Mouse (Mus musculus) neural tube, embryonic 13.5 days (tissue): ENCODE results near the gene Fam122c. TPM values are rescaled to one million over a fixed set of nuclear protein-coding genes. Genes with fewer than 3 reads are reported as not detected.
A peak's percentile ranks its signal among the peaks of the same experiment; 100 is the strongest.
"Not testable (repeated sequence)": the region's sequence is repeated elsewhere in the genome, so short reads cannot be mapped to it uniquely, and the experiment has no call there.

ENCODE experiments used
- ATAC-seq: fragments of 200-750 bp; cut with Nextera tagmentation; 2 replicates; pipeline ENCODE4 v1.8.0; 2017; ENCODE audit warnings: low read depth, mild to moderate bottlenecking, moderate TSS enrichment, moderate library complexity
- H3K27ac ChIP-seq: fragments of 300-500 bp; sonication (generic); replicated peaks from 2 replicates; pipeline ENCODE4 v1.5.1; 2015; ENCODE audit warnings: moderate library complexity, mild to moderate bottlenecking, inconsistent platforms
- H3K27me3 ChIP-seq: fragments of 300-500 bp; sonication (generic); 2 replicates; pipeline ENCODE4 v1.6.1; 2015; ENCODE audit warnings: mild to moderate bottlenecking, inconsistent platforms
- H3K36me3 ChIP-seq: fragments of 300-500 bp; sonication (generic); 2 replicates; pipeline ENCODE4 v1.6.1; 2015; ENCODE audit warnings: mild to moderate bottlenecking, inconsistent platforms
- H3K4me1 ChIP-seq: fragments of 300-500 bp; sonication (generic); replicated peaks from 2 replicates; pipeline ENCODE4 v1.6.1; 2015; ENCODE audit warnings: inconsistent platforms
- H3K4me2 ChIP-seq: fragments of 300-500 bp; sonication (generic); 2 replicates; pipeline ENCODE4 v1.6.1; 2015; ENCODE audit warnings: inconsistent platforms, mild to moderate bottlenecking, moderate library complexity
- H3K4me3 ChIP-seq: fragments of 300-500 bp; sonication (generic); 2 replicates; pipeline ENCODE4 v1.5.1; 2015; ENCODE audit warnings: mild to moderate bottlenecking, inconsistent platforms
- H3K9ac ChIP-seq: fragments of 300-500 bp; sonication (generic); 2 replicates; pipeline ENCODE4 v1.6.1; 2015; ENCODE audit warnings: moderate library complexity, mild to moderate bottlenecking, inconsistent platforms
- H3K9me3 ChIP-seq: fragments of 300-500 bp; sonication (generic); 2 replicates; pipeline ENCODE4 v1.6.1; 2016; ENCODE audit warnings: inconsistent platforms
- WGBS: fragments of 180-500 bp; shearing (Covaris S2); methylation state at CpG from one replicate; pipeline ENCODE4 v1.1.7; 2015; 5-methylcytosine and 5-hydroxymethylcytosine counted together
- polyA plus RNA-seq: library from polyadenylated mRNA; unstranded; fragments of >200 nt; fragmentation: Nextera tagmentation; extraction: Ambion mirVana; gene quantifications from 2 replicates; pipeline ENCODE4 v1.2.1, GENCODE M21; 2015

Gene Fam122c
- polyA plus RNA-seq, 1 experiment from 2014 or later, result not detected

- 81% methylated on average over 3 of the region's 3 CpGs for WGBS
- ATAC-seq, result not testable (repeated sequence)
Observed at GRCm38 (mm10) chrX:53271628-53272027, 1.6 kb upstream of the Fam122c start.

GRCm38 (mm10) chrX:53287924-53288323 lies 14.7 kb downstream of the Fam122c start:
- Histone ChIP-seq H3K27ac (no peak overlapping the region), H3K4me2 (no peak overlapping the region), H3K9ac (no peak overlapping the region), H3K27me3 (no peaks in the 10 kb centered on the region), H3K4me3 (no peak overlapping the region), H3K4me1 (no peaks in the 10 kb centered on the region), H3K36me3 (no peaks in the 10 kb centered on the region), H3K9me3 (no peaks in the 10 kb centered on the region)
- 87% methylated on average over 5 of the region's 5 CpGs for WGBS
- ATAC-seq, result no peak

More at GRCm38 (mm10) chrX:53271628-53272027, 1.6 kb upstream of the Fam122c start:
- not testable (repeated sequence) for H3K36me3 ChIP-seq, H3K4me2 ChIP-seq, H3K27me3 ChIP-seq, H3K4me3 ChIP-seq, H3K9ac ChIP-seq, H3K9me3 ChIP-seq, H3K4me1 ChIP-seq, H3K27ac ChIP-seq

DNA sequence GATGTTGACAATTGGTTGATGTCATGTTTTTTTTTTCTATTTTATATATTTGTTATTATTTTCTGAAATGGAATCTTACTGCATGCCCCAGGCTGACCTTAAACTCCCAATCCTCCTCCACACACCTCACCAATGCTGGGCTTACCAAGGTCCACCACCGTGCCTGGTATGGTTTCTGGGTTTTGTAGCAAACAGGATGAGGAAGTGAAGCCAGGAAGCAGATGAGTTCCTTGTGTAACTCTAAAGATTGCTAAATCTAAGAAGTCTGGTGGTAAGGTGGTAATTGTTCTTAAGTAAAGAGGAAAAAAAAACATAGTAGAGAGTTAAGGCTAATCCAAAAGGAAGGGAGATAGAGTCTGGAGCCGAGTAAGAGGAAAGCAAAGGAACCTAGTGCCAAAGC lies 47.3 kb downstream of the Fam122c start:
- Histone ChIP-seq H3K9me3 (no peaks in the 10 kb centered on the region), H3K36me3 (no peaks in the 10 kb centered on the region), H3K27ac (no peak overlapping the region), H3K4me2 (no peak overlapping the region), H3K4me3 (no peak overlapping the region), H3K4me1 (no peaks in the 10 kb centered on the region), H3K9ac (no peak overlapping the region), H3K27me3 (no peaks in the 10 kb centered on the region)
- 66% methylated on average over 2 of the region's 2 CpGs for WGBS
- ATAC-seq, result no peak

- Histone ChIP-seq H3K27ac (no peak overlapping the region), H3K27me3 (no peaks in the 10 kb centered on the region), H3K36me3 (no peaks in the 10 kb centered on the region), H3K4me1 (no peaks in the 10 kb centered on the region), H3K4me2 (no peak overlapping the region), H3K9me3 (no peaks in the 10 kb centered on the region), H3K4me3 (no peak overlapping the region), H3K9ac (no peak overlapping the region)
- WGBS, result 84% methylated on average over 4 of the region's 4 CpGs
- ATAC-seq, result no peak
Observed at GRCm38 (mm10) chrX:53321111-53321510, 47.9 kb downstream of the Fam122c start.

- ATAC-seq, result no peak
- H3K4me3 ChIP-seq, result no peak overlapping the region
- H3K36me3 ChIP-seq, result no peaks in the 10 kb centered on the region
- no peaks in the 10 kb centered on the region for H3K9me3 ChIP-seq
- no peaks in the 10 kb centered on the region for H3K4me1 ChIP-seq
- no peak overlapping the region for H3K4me2 ChIP-seq
- no peak overlapping the region for H3K27ac ChIP-seq
- no peak overlapping the region for H3K9ac ChIP-seq
- H3K27me3 ChIP-seq, result no peaks in the 10 kb centered on the region
- 97% methylated on average over 4 of the region's 4 CpGs for WGBS
Observed at GRCm38 (mm10) chrX:53330396-53330795, 57.2 kb downstream of the Fam122c start.

DNA sequence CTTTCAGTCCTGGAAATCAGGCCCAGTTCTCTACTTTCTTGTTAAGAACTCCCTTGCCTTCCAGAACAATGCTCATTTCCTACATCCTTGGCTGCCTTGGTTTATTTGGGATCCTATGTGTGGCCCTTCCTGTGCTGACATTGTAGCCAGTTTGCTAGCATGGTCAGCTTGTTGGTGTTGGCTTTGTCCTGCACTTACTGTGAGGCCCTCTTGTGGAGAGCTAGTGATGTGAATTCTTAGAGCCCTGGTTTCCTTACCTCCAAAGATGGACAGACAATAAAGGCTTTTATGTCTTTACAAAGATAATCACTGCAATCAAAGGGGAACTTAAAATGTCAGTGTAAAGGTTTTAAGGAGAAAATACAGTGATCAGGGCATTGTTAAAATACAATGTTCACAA lies 64.1 kb downstream of the Fam122c start:
- no peaks in the 10 kb centered on the region for H3K4me1 ChIP-seq
- H3K27me3 ChIP-seq, result no peaks in the 10 kb centered on the region
- H3K27ac ChIP-seq, result no peak overlapping the region
- H3K36me3 ChIP-seq, result no peaks in the 10 kb centered on the region
- H3K4me2 ChIP-seq, result no peak overlapping the region
- no peaks in the 10 kb centered on the region for H3K9me3 ChIP-seq
- H3K9ac ChIP-seq, result no peak overlapping the region
- H3K4me3 ChIP-seq, result no peak overlapping the region
- ATAC-seq, result no peak

DNA sequence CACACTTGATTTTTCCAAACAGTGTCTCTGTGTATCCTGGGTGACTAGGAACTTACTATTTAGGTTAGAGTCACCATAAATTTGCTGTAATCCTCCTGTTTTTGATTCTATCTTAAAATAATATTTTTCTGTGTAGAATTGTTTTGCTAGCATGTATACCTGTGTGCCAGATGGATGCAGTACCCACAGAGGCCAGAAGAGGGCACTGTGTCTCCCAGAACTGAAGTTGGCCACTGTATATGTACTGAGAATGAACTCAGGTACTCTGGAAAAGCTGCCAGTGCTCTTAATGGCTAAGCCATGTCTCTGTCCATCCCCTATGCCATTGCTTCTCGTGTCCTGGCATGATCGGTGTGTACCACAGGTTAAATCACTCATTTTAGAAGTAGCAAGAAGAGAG lies 68.3 kb downstream of the Fam122c start:
- Histone ChIP-seq H3K4me3 (no peak overlapping the region), H3K27ac (no peak overlapping the region), H3K4me2 (no peak overlapping the region), H3K27me3 (no peaks in the 10 kb centered on the region), H3K9ac (no peak overlapping the region), H3K4me1 (no peaks in the 10 kb centered on the region), H3K36me3 (0 out of 2 replicates have a peak, but pooled peaks cover 4% of the 10 kb centered on the region), H3K9me3 (no peaks in the 10 kb centered on the region)
- 73% methylated on average over 2 of the region's 2 CpGs for WGBS
- no peak for ATAC-seq

GRCm38 (mm10) chrX:53348374-53348773 lies 75.2 kb downstream of the Fam122c start:
- Histone ChIP-seq H3K36me3 (0 out of 2 replicates have a peak, but pooled peaks cover 31% of the 10 kb centered on the region), H3K4me3 (no peak overlapping the region), H3K4me1 (no peaks in the 10 kb centered on the region), H3K9ac (no peak overlapping the region), H3K27me3 (no peaks in the 10 kb centered on the region), H3K27ac (no peak overlapping the region), H3K9me3 (no peaks in the 10 kb centered on the region), H3K4me2 (no peak overlapping the region)
- WGBS, result 92% methylated on average over 4 of the region's 4 CpGs
- ATAC-seq, result no peak

- no peak overlapping the region for H3K9ac ChIP-seq
- no peaks in the 10 kb centered on the region for H3K27me3 ChIP-seq
- no peak overlapping the region for H3K4me3 ChIP-seq
- peaks cover 9% of the 10 kb centered on the region; the same call in 1 of the 2 replicates for H3K4me1 ChIP-seq
- no peaks in the 10 kb centered on the region for H3K9me3 ChIP-seq
- ATAC-seq, result no peak
- H3K36me3 ChIP-seq, result no peaks in the 10 kb centered on the region
- H3K4me2 ChIP-seq, result no peak overlapping the region
- WGBS, result 48% methylated on average over 7 of the region's 7 CpGs
- no peak overlapping the region for H3K27ac ChIP-seq
Observed at GRCm38 (mm10) chrX:53364668-53365383, 91.6 kb downstream of the Fam122c start.

DNA sequence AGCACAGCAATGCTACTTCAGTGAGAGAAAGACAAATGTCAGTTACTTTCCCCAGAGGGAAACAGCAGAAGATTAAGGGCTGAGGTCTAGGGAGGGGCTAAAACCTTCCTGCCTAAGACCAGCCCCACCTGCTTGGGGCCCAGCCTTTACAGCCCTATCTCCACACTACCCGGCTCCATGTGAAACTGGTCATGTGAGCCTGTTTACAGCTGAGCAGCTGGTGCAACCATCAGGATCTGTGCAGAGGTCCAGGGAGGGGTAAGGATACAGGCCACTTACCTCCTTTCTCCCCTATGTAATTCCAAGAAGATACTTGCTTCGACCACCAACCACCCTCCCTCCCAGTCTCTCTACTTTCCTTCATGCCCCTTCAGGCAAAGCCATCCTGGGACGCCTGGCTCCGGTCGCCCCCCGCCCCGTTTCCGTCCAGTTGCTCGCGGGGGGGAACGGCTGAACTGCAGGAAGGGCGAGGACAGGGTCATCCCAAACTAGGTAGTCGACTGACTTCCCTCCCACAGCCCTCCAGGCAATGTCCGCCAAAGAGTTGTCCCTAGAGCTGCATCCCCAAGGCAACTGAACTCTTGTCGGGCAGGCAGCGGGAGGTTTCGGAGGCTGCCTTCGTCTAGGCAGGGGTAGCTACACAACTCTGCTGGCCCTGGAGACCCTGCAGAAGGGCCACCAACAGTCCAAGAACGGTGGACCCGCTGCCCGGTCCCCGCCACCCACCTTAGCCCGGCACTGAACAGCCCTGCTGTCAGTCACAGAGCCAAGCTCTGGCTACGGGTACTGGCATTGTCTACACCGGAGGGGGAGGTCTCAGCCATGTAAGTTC lies 96.5 kb downstream of the Fam122c start:
- peak overlapping the region; percentile 86 for H3K27ac ChIP-seq
- peak overlapping the region; percentile 79 for H3K9ac ChIP-seq
- H3K9me3 ChIP-seq, result no peaks in the 10 kb centered on the region
- peak overlapping the region; percentile 61 for H3K4me3 ChIP-seq
- H3K36me3 ChIP-seq, result no peaks in the 10 kb centered on the region
- 23% methylated on average over 25 of the region's 25 CpGs for WGBS
- peak; percentile 78 for ATAC-seq
- peaks cover 9% of the 10 kb centered on the region; the same call in 1 of the 2 replicates for H3K4me1 ChIP-seq
- H3K27me3 ChIP-seq, result no peaks in the 10 kb centered on the region
- H3K4me2 ChIP-seq, result peak overlapping the region; percentile 58

DNA sequence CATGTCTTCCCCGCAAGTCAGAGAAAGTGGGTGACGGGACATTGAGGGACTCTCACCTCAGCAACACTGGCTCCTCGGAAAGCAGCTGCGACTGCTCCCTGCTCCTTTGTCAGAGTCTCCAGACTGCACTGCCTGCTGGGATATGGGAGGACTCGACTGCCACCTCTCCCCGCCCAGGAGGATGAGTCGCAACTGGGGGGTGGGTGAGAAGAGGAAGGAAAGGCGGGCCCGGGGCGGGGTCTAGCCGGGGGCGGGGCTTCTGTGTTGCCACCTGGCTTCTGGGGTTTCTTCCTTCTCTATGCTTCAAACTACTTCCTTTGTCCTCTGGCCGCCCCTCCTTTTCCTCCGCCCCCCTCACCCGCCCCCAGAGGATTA lies 97.1 kb downstream of the Fam122c start, which contains the start of gene Mospd1:
Gene Mospd1, minus strand, starts transcription at position 137 of the 375 bp plus-strand sequence.
- 24% methylated on average over 13 of the region's 15 CpGs for WGBS
- Histone ChIP-seq H3K27ac (peak within 1 kb of the TSS; percentile 86), H3K9me3 (no peaks in the 10 kb centered on the region), H3K36me3 (no peaks in the 10 kb centered on the region), H3K9ac (peak within 1 kb of the TSS; percentile 79), H3K4me2 (peak within 1 kb of the TSS; percentile 58), H3K27me3 (no peaks in the 10 kb centered on the region), H3K4me1 (peaks cover 9% of the 10 kb centered on the region; the same call in 1 of the 2 replicates), H3K4me3 (peak within 1 kb of the TSS; percentile 61)
- peak; percentile 99 for ATAC-seq
